Mouse (Mus musculus) liver, adult (tissue): ENCODE results near the gene Ccdc172.

ENCODE experiments used
- GATA4 ChIP-seq: IDR thresholded peaks from 2 replicates; pipeline ENCODE4 v1.6.1; 2014; ENCODE audit warnings: mild to moderate bottlenecking, low read length; ENCODE audit not compliant: insufficient replicate concordance

The Ccdc172 gene

DNA sequence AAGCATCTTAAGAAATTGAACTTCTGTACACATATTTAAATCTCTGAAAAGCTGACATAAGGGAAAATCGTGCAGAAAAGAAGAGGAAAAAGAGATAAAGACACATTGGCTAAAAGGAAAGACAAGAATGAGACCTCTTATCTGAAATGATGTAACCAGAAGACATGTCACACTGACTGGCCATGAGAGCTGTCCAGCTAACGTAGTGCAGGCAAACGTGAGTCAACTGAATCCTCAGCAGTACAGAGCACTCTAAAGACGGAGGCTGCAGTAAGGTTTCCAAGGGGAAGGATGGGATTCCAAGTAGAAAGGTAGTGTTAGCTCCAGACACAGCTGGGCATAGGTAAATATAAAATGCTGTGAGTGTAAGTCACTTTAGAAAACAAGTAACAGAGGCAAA is 36.6 kb downstream of the Ccdc172 start:
- no peak for TF ChIP-seq GATA4

DNA sequence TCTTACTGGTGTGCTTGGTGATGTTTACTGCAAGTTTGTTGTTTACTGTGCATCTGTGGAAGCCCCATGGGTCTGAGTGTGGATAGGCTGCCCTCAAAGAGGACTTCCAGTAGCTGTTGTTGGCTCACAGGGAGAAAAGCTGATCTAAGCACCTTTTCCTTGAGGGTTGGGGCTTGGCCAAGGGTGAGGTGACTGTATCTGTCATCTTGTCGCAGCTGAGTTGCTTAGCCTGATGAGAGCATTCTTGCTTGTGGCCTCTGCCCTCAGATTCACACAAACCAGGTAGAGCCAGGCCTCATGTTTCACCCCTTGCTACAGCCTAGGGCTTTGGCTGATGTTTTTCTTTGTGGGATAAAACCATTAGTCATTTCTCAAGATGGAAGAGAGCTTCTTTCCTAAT is 38.7 kb downstream of the Ccdc172 start:
- no peak for TF ChIP-seq GATA4

DNA sequence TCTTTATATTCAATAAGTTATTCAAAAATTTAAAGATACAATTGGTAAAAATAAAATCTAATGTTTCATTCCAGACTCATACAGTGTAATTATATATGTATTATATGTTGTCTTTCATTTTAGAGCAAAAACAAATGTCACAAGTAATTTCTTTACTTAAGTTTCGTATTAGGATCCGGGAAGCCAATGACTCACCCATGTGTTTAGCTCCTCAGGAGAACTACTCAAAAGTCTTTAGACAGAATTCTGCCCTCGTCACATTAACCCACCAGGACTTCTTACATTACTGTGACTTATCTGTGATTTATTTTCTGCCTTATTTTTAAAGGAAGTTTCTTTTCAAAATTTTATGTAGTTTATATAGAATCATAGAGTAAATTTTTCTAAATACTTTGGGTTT is 39.1 kb downstream of the Ccdc172 start:
- no peak for TF ChIP-seq GATA4

DNA sequence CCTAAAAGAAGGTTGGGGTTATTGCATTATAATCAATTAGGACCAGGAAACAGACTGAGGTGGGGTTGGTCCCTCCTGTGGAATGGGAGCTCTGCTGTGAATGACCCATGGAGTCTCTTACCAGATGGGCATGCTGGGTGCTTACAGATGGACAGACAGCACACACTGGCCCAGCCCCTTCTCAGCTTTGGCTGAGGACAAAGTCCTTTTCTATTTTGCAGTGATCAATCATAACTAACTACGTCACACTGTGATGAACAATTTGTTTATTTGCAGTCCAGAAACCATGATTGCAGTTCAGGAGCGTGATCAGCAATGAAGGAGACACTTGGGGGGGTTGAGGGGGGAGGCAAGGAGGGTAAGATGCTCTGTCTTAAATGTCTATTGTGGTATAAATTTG is 43.2 kb downstream of the Ccdc172 start:
- no peak for TF ChIP-seq GATA4

DNA sequence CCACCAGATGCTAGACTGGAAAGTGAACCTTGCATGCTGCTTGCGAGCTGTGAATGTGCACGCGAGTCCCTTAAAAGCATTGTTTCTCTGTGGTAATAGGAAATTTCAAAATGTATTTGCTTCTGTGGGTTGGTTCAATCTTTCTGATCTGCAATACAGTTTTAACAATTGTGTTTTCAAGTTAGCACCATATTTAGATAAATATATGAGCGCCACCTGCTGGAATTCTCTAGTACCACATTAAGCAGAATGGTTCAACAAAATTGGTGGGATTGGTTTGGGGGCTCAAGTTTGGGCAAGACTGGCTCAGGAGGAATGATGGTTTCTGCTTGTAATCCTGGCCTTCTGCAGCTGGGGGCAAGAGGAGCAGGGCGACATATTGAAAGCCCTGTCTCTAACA is 46.6 kb downstream of the Ccdc172 start:
- TF ChIP-seq GATA4 = no peak

DNA sequence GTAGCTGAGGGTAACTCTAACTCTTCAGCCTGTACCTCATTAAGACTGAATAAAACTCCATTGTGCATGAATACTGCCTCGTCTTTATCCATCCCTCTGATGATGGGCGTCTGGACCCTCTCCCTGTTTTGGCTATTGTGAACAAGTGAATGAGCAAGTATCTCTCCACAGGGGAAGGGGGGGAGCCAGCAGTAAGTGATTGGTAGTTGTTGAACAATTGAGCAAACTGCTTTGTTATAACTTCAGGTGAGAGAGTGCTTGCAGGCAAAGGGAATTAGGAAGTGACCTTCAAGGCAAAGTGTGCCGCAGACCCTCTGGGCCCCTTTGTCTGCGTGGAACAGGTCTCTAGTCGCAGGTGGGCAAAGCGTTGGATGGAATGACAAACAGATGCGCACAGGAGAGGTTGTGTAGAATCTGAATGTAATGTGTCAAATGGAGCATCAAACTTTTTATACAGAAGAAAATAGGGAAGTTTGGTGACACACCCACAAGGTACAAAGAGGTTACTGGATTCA is 50.6 kb downstream of the Ccdc172 start:
- TF ChIP-seq GATA4 = no peak

DNA sequence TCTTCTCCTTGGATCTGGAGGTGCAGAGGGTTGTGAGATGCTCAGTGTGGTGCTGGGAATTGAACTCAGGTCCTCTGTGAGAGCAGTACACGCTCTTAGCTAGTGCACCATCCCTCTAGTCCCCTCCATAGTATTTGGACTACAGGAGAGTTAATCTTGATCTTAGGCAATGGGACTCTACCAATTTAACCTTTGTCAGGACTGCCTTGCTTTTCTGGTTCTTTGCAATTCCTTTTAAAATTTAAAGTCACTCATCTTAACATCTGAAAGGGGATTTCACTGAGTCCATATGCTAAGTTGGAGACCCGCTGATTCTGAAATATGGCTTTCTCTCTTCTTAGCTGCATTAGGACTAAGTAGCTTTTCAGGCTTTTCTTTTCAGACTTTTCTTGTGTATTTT is 59.8 kb downstream of the Ccdc172 start:
- TF ChIP-seq GATA4 = no peak

DNA sequence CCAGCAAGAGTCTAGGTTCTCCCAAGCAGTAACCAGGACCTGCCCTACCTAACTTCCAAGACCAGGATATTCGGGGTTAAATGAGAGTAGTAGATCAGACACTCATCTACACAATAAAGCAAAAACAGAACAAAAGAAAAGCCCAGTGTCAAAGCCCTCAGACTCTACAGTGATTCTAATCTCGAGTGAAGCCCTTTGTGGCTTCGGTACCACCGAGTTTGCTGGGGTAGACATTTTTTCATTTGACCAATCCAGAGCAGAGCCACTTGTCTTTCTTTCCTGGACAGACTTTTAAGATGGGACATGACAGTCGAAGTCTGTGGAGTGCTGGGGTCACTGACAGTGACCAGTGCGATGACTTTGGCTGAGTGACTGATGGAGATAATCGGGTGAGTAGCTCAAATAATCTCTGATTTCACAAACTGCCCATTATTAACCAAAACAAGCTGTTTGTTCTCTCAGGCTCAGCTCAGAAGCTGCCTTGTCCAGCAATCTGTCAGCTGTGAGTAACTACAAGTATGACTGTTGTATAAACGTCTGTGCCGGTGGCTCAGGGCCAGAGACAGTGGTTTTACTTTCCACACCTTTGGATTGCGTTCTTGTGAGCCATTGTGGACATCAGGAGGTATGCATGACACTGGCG is 60.8 kb downstream of the Ccdc172 start:
- no peak for TF ChIP-seq GATA4

DNA sequence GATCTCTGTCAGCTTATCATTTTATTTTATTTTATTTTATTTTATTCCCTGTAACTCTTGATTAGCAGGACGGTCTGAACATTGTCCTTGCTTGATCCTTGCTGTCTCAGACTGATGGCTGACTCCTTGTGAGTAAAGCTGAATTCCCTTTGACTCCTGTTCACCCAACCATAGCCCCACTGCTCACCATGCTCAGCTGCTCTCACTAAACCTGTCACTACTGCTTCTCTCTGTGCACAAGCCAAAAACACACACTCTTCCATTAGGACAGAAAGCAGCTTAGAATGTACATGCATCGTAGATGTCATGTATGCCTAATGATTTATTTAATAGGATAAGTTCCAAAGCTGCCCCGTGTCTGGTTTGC is 61.3 kb downstream of the Ccdc172 start:
- TF ChIP-seq GATA4 = no peak

DNA sequence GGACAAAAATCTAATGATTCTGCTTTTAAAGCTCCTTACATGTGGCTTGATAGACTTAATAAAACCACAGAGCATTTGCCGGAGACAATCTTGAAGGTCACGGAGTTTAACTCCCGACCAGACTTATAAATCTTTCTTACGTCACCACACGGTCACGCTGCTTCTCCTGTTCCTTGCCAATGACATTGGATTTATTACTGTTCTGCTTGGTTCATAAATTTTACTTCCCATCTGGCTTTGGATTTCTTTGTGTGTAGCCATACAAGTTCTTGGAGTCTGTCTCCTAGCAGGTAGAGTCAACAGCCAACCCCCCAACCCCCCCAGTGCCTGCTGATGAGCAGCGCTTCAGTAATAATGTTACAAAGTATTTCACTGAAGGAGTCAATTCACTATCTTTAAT is 70.2 kb downstream of the Ccdc172 start:
- no peak for TF ChIP-seq GATA4

DNA sequence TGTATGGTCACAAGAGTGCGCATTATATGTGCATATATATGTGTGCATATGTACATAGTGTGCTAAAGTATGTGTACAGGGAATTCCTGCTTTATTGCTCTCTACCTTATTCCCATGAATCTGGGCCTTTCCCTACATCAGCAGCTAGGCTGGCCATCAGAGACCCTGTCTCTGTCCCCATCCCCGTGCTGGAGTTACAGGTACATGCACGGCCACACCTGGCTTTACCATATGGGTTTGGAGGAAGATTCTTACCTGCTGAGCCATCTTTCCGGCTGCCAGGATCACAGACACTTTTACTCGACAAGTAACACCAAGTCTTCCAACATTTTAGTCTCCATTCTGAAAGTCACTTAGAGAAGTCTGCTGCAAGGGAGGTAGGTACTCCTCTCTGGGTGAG is 71.2 kb downstream of the Ccdc172 start:
- TF ChIP-seq GATA4 = no peak

DNA sequence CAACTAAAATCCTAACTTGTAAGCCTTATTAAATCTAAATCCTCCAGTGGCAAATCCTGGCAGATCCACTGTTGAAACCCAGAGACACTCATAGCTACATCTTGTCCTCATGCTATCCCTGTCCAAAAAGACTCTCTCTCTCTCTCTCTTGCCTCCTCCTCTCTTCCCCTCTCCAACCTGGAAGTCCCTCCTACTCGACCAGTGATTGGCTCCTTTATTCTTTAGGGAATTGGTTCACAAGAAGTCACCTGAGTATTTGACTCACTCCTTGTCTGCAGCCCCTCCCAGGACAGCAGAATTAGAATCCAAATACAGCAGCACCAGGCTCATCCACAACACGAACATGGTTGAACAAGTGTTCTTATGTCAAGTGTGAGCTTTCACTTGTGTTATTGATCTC is 74.3 kb downstream of the Ccdc172 start:
- TF ChIP-seq GATA4 = no peak

DNA sequence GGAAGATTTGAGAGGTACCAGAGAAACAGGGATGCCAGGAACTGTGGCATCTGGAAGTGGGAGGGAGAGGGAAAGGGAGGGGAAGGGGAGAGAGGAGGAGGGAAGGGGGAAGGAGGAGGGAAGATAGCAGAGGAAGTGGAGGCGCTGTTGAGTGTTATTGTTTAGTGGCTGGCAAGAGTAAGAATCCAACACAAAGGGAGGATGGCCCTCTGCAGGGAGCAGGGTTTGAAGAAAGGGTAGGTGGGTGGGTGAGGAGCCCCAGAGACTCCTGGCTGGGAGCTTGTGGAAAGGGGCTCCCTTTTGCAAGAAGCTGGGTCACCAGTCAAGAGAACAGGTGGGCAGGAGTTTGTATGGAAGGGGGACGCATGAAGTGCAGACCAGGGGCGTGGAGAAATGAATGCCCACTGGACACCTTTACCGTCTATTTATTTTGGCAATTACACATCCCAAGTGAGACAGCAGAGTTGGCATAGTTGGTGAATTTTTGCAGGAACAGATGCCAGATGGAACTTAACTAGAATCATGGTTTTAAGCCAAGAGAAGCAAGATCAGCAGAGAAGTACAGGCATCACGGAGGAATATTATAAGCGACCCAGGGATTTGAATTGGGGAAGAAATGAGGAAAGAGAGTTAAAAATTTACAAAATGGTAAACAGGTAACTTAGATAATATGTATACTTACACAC is 78.6 kb downstream of the Ccdc172 start:
- TF ChIP-seq GATA4 = no peak

DNA sequence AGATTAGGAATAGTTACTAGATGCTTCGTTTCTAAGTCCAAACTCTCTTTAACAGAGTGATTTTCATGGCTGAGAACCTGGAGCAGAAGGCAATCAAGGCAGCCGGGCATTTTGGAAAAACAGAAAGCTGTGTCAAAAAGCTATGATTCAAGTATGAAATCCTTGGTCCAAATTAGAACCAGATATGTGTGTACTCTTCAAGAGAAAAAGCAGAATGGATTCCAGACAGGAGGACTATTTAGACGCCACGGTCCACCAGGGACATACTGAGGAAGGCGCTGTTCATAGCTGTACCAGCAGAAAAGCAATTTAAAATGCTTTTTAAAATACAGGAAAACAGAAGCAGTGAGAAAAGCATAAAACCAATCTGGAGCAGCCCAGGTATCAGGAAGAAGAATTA is 88.6 kb downstream of the Ccdc172 start:
- TF ChIP-seq GATA4 = no peak
